Mouse (Mus musculus) embryonic facial prominence, embryonic 15.5 days (tissue): ENCODE data around the gene Anxa5. TPM values are rescaled to one million over a fixed set of nuclear protein-coding genes. Genes with fewer than 3 reads are reported as not detected.

Experiments
- ATAC-seq: fragments of 200-750 bp; cut with Nextera tagmentation; 2 replicates; pipeline ENCODE4 v1.8.0; 2017; ENCODE audit warnings: low read depth, moderate TSS enrichment; ENCODE audit not compliant: insufficient number of reproducible peaks, low FRiP score, low TSS enrichment
- H3K27ac ChIP-seq: fragments of 300-500 bp; sonication (generic); replicated peaks from 2 replicates; pipeline ENCODE4 v1.5.1; 2015; ENCODE audit warnings: mild to moderate bottlenecking, inconsistent platforms
- H3K27me3 ChIP-seq: fragments of 300-500 bp; sonication (generic); 2 replicates; pipeline ENCODE4 v1.6.1; 2015; ENCODE audit warnings: inconsistent platforms
- H3K36me3 ChIP-seq: fragments of 300-500 bp; sonication (generic); 2 replicates; pipeline ENCODE4 v1.6.1; 2015; ENCODE audit warnings: mild to moderate bottlenecking, inconsistent platforms
- H3K4me1 ChIP-seq: fragments of 300-500 bp; sonication (generic); 2 replicates; pipeline ENCODE4 v1.6.1; 2015; ENCODE audit warnings: inconsistent platforms
- H3K4me2 ChIP-seq: fragments of 300-500 bp; sonication (generic); replicated peaks from 2 replicates; pipeline ENCODE4 v1.6.1; 2015; ENCODE audit warnings: mild to moderate bottlenecking, inconsistent platforms
- H3K4me3 ChIP-seq: fragments of 300-500 bp; sonication (generic); replicated peaks from 2 replicates; pipeline ENCODE4 v1.5.1; 2015; ENCODE audit warnings: mild to moderate bottlenecking, inconsistent platforms
- H3K9ac ChIP-seq: fragments of 300-500 bp; sonication (generic); 2 replicates; pipeline ENCODE4 v1.6.1; 2015; ENCODE audit warnings: inconsistent platforms
- H3K9me3 ChIP-seq: fragments of 300-500 bp; sonication (generic); replicated peaks from 2 replicates; pipeline ENCODE4 v1.6.1; 2016; ENCODE audit warnings: inconsistent platforms
- WGBS: fragments of 180-500 bp; shearing (Covaris S2); methylation state at CpG from one replicate; pipeline ENCODE4 v1.1.7; 2015; 5-methylcytosine and 5-hydroxymethylcytosine counted together
- polyA plus RNA-seq: library from polyadenylated mRNA; unstranded; fragments of >200 nt; fragmentation: Nextera tagmentation; extraction: Ambion mirVana; gene quantifications from 2 replicates; pipeline ENCODE4 v1.2.1, GENCODE M21; 2015

Gene Anxa5
- polyA plus RNA-seq, 1 experiment from 2014 or later = 530 TPM

GRCm38 (mm10) chr3:36473222-36473621, 2.5 kb downstream of the Anxa5 start:
- no peak overlapping the region; the same call in 1 of the 2 replicates for H3K4me2 ChIP-seq
- WGBS = 91% methylated on average over 5 of the region's 5 CpGs
- H3K9ac ChIP-seq = no peak overlapping the region
- no peak overlapping the region for H3K27ac ChIP-seq
- no peaks in the 10 kb centered on the region for H3K27me3 ChIP-seq
- no peak for ATAC-seq
- no peak overlapping the region for H3K4me3 ChIP-seq
- H3K9me3 ChIP-seq = no peaks in the 10 kb centered on the region
- H3K4me1 ChIP-seq = peaks cover 39% of the 10 kb centered on the region
- no peaks in the 10 kb centered on the region for H3K36me3 ChIP-seq

GRCm38 (mm10) chr3:36471856-36472255, 3.8 kb downstream of the Anxa5 start:
- H3K4me2 ChIP-seq = no peak overlapping the region
- H3K4me1 ChIP-seq = peaks cover 33% of the 10 kb centered on the region
- H3K36me3 ChIP-seq = no peaks in the 10 kb centered on the region
- H3K9me3 ChIP-seq = no peaks in the 10 kb centered on the region
- H3K9ac ChIP-seq = no peak overlapping the region
- WGBS = 74% methylated on average over 4 of the region's 4 CpGs
- no peak overlapping the region for H3K4me3 ChIP-seq
- no peak overlapping the region for H3K27ac ChIP-seq
- H3K27me3 ChIP-seq = no peaks in the 10 kb centered on the region
- ATAC-seq = no peak

GRCm38 (mm10) chr3:36468871-36469270, 6.8 kb downstream of the Anxa5 start:
- 32% methylated on average over 2 of the region's 2 CpGs for WGBS
- peaks cover under 1% of the 10 kb centered on the region; the same call in 1 of the 2 replicates for H3K36me3 ChIP-seq

GRCm38 (mm10) chr3:36467632-36468031, 8.1 kb downstream of the Anxa5 start:
- H3K36me3 ChIP-seq = peaks cover 7% of the 10 kb centered on the region
- H3K4me1 ChIP-seq = peaks cover 14% of the 10 kb centered on the region; the same call in 1 of the 2 replicates
- no peak overlapping the region for H3K27ac ChIP-seq
- no peak overlapping the region for H3K4me3 ChIP-seq
- no peak overlapping the region for H3K4me2 ChIP-seq
- 67% methylated on average over 7 of the region's 7 CpGs for WGBS
- H3K9me3 ChIP-seq = no peaks in the 10 kb centered on the region
- 0 out of 2 replicates have a peak, but pooled peaks have one; percentile 35 for ATAC-seq
- H3K27me3 ChIP-seq = no peaks in the 10 kb centered on the region
- no peak overlapping the region for H3K9ac ChIP-seq

More at GRCm38 (mm10) chr3:36468871-36469270, 6.8 kb downstream of the Anxa5 start:
- no peak overlapping the region for H3K4me2 ChIP-seq
- H3K4me1 ChIP-seq = peaks cover 23% of the 10 kb centered on the region
- H3K27me3 ChIP-seq = no peaks in the 10 kb centered on the region
- H3K9me3 ChIP-seq = no peaks in the 10 kb centered on the region
- no peak for ATAC-seq
- no peak overlapping the region for H3K4me3 ChIP-seq
- no peak overlapping the region for H3K9ac ChIP-seq
- no peak overlapping the region; the same call in 1 of the 2 replicates for H3K27ac ChIP-seq

GRCm38 (mm10) chr3:36465538-36465937, 10.2 kb downstream of the Anxa5 start:
- WGBS = 66% methylated on average over 7 of the region's 7 CpGs
- no peak overlapping the region for H3K4me2 ChIP-seq
- H3K27me3 ChIP-seq = no peaks in the 10 kb centered on the region
- H3K9ac ChIP-seq = no peak overlapping the region
- H3K4me1 ChIP-seq = peaks cover 5% of the 10 kb centered on the region; the same call in 1 of the 2 replicates
- no peak for ATAC-seq
- H3K4me3 ChIP-seq = no peak overlapping the region
- no peak overlapping the region for H3K27ac ChIP-seq
- no peaks in the 10 kb centered on the region for H3K9me3 ChIP-seq
- H3K36me3 ChIP-seq = peaks cover 24% of the 10 kb centered on the region

GRCm38 (mm10) chr3:36462348-36462747, 13.3 kb downstream of the Anxa5 start:
- H3K36me3 ChIP-seq = peaks cover 51% of the 10 kb centered on the region
- no peak overlapping the region for H3K4me2 ChIP-seq
- H3K27ac ChIP-seq = no peak overlapping the region
- H3K9ac ChIP-seq = no peak overlapping the region
- H3K9me3 ChIP-seq = no peaks in the 10 kb centered on the region
- no peak overlapping the region for H3K4me3 ChIP-seq
- 32% methylated on average over 1 of the region's 1 CpGs for WGBS
- H3K27me3 ChIP-seq = no peaks in the 10 kb centered on the region
- no peak for ATAC-seq
- no peaks in the 10 kb centered on the region for H3K4me1 ChIP-seq

GRCm38 (mm10) chr3:36461819-36462218, 13.9 kb downstream of the Anxa5 start:
- no peak overlapping the region for H3K9ac ChIP-seq
- H3K4me2 ChIP-seq = no peak overlapping the region
- no peak overlapping the region for H3K4me3 ChIP-seq
- no peak overlapping the region for H3K27ac ChIP-seq
- no peak for ATAC-seq
- WGBS = 74% methylated on average over 5 of the region's 5 CpGs
- H3K36me3 ChIP-seq = peaks cover 56% of the 10 kb centered on the region
- no peaks in the 10 kb centered on the region for H3K27me3 ChIP-seq
- no peaks in the 10 kb centered on the region for H3K4me1 ChIP-seq
- H3K9me3 ChIP-seq = no peaks in the 10 kb centered on the region

GRCm38 (mm10) chr3:36460717-36461116, 15.0 kb downstream of the Anxa5 start:
- Histone ChIP-seq H3K9ac (no peak overlapping the region), H3K4me1 (no peaks in the 10 kb centered on the region), H3K4me2 (no peak overlapping the region), H3K36me3 (peaks cover 63% of the 10 kb centered on the region), H3K27ac (no peak overlapping the region), H3K27me3 (no peaks in the 10 kb centered on the region), H3K9me3 (no peaks in the 10 kb centered on the region), H3K4me3 (no peak overlapping the region)
- WGBS = 70% methylated on average over 7 of the region's 7 CpGs
- no peak for ATAC-seq

- no peaks in the 10 kb centered on the region for H3K27me3 ChIP-seq
- 73% methylated on average over 3 of the region's 3 CpGs for WGBS
- H3K4me1 ChIP-seq = no peaks in the 10 kb centered on the region
- no peak overlapping the region for H3K27ac ChIP-seq
- H3K36me3 ChIP-seq = peaks cover 82% of the 10 kb centered on the region
- no peak overlapping the region for H3K9ac ChIP-seq
- H3K9me3 ChIP-seq = no peaks in the 10 kb centered on the region
- ATAC-seq = no peak
- H3K4me3 ChIP-seq = no peak overlapping the region
- H3K4me2 ChIP-seq = no peak overlapping the region
Observed at GRCm38 (mm10) chr3:36455566-36455965, 20.1 kb downstream of the Anxa5 start.

- ATAC-seq = no peak
- H3K27me3 ChIP-seq = no peaks in the 10 kb centered on the region
- H3K27ac ChIP-seq = no peak overlapping the region
- H3K9me3 ChIP-seq = no peaks in the 10 kb centered on the region
- no peak overlapping the region for H3K9ac ChIP-seq
- no peak overlapping the region for H3K4me2 ChIP-seq
- 84% methylated on average over 8 of the region's 8 CpGs for WGBS
- no peak overlapping the region for H3K4me3 ChIP-seq
- H3K36me3 ChIP-seq = peaks cover 85% of the 10 kb centered on the region
- H3K4me1 ChIP-seq = no peaks in the 10 kb centered on the region
Observed at GRCm38 (mm10) chr3:36455124-36455523, 20.6 kb downstream of the Anxa5 start.

- 87% methylated on average over 1 of the region's 1 CpGs for WGBS
- no peak overlapping the region for H3K4me3 ChIP-seq
Observed at GRCm38 (mm10) chr3:36452502-36452901, 23.2 kb downstream of the Anxa5 start.

More at GRCm38 (mm10) chr3:36452502-36452901, 23.2 kb downstream of the Anxa5 start:
- Histone ChIP-seq H3K27ac (no peak overlapping the region), H3K9me3 (no peaks in the 10 kb centered on the region), H3K4me1 (peaks cover 7% of the 10 kb centered on the region; the same call in 1 of the 2 replicates), H3K9ac (no peak overlapping the region), H3K36me3 (peaks cover 84% of the 10 kb centered on the region), H3K27me3 (no peaks in the 10 kb centered on the region), H3K4me2 (no peak overlapping the region)
- no peak for ATAC-seq
